ENCODE assay signal across 9 mouse cellular contexts in the genomic region with DNA sequence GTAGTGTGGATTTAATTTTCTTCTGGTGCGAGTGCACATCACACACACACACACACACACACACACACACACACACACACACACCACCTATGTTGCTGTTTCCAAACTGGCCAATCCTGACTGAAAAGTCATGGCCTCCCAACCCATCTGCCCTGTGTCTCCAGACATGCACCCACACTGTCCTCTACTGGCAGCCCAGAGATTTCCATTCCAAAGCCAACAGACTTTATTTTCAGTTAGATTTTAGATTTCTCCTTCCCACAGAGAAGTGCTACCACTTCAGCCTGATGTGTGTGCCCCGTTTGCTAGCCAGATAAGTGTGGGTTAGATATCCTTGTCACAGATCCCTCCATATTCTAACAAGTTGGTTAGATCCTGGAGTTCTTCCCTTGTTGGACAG. TPM values are rescaled to one million over a fixed set of nuclear protein-coding genes. Genes with fewer than 3 reads are reported as not detected.
DNase-seq lines count a peak whose midpoint lies in the region; ATAC-seq and TF ChIP-seq lines count a peak whose summit lies in the region.
"Had no signal": no experiment of that assay in that cellular context is flagged by ENCODE, and none has a peak within 500 bp of the region (broad histone marks: within the 10 kb centered on the region; RNA-seq: fewer than 3 reads in every experiment).

No protein-coding gene starts in this region.

- DNase-seq in hindbrain, postnatal 0 days (ENCODE audit: low spot score): peak; percentile 62
- no peak for DNase-seq in hindbrain, embryonic 14.5 days (ENCODE audit: low spot score)
- peak; percentile 53 to 59 for DNase-seq in B cell, adult 2 months
- peak; percentile 39 for DNase-seq in ZHBTc4 (ENCODE audit: low read depth, low spot score)
- DNase-seq in embryonic facial prominence, embryonic 10.5 days (ENCODE audit: low spot score): peak; percentile 32
- DNase-seq in naive thymus-derived CD4-positive, alpha-beta T cell, adult 2 months (ENCODE audit: low read depth): peak; percentile 30
- DNase-seq in urinary bladder, postnatal 4 days (ENCODE audit: low spot score in 2 of 2): no peak
- DNase-seq in limb, embryonic 10.5 days (ENCODE audit: low spot score): no peak

- no peaks in the 10 kb centered on the region for H3K36me3 ChIP-seq in hindbrain, postnatal 0 days (ENCODE audit: insufficient read depth, low read length)
- H3K36me3 ChIP-seq in hindbrain, embryonic 14.5 days (replicated peaks; ENCODE audit: control insufficient read depth, insufficient read depth): no peaks in the 10 kb centered on the region
- H3K36me3 ChIP-seq in embryonic facial prominence, embryonic 10.5 days (replicated peaks): no peaks in the 10 kb centered on the region
- no peaks in the 10 kb centered on the region for H3K36me3 ChIP-seq in limb, embryonic 10.5 days
- H3K36me3 ChIP-seq: limb, embryonic 13.5 days had no signal

- H3K4me1 ChIP-seq in hindbrain, postnatal 0 days (ENCODE audit: insufficient read depth, low read length): no peaks in the 10 kb centered on the region
- H3K4me1 ChIP-seq in hindbrain, embryonic 14.5 days (replicated peaks; ENCODE audit: control insufficient read depth, insufficient read depth, low read length): no peaks in the 10 kb centered on the region
- peaks cover 26% of the 10 kb centered on the region for H3K4me1 ChIP-seq in embryonic facial prominence, embryonic 10.5 days
- peaks cover 13% of the 10 kb centered on the region for H3K4me1 ChIP-seq in limb, embryonic 10.5 days

- no peaks in the 10 kb centered on the region for H3K27me3 ChIP-seq in hindbrain, postnatal 0 days (ENCODE audit: insufficient read depth, low read length)
- H3K27me3 ChIP-seq in hindbrain, embryonic 14.5 days (ENCODE audit: control insufficient read depth, insufficient read depth, low read length): no peaks in the 10 kb centered on the region
- no peaks in the 10 kb centered on the region for H3K27me3 ChIP-seq in embryonic facial prominence, embryonic 10.5 days (replicated peaks; ENCODE audit: low read depth, poor library complexity, severe bottlenecking)
- no peaks in the 10 kb centered on the region for H3K27me3 ChIP-seq in limb, embryonic 10.5 days (ENCODE audit: low read depth, poor library complexity, severe bottlenecking)
- H3K27me3 ChIP-seq: limb, embryonic 13.5 days had no signal

- ATAC-seq in hindbrain, postnatal 0 days: no peak
- ATAC-seq in hindbrain, embryonic 14.5 days (ENCODE audit: low FRiP score): no peak

- no peak overlapping the region for H3K9ac ChIP-seq in hindbrain, postnatal 0 days (replicated peaks; ENCODE audit: low read length)
- H3K9ac ChIP-seq in hindbrain, embryonic 14.5 days: no peak overlapping the region
- H3K9ac ChIP-seq: limb, embryonic 13.5 days had no signal

- no peak overlapping the region for H3K4me3 ChIP-seq in hindbrain, postnatal 0 days (ENCODE audit: low read length)
- no peak overlapping the region for H3K4me3 ChIP-seq in hindbrain, embryonic 14.5 days (replicated peaks; ENCODE audit: low read length)
- no peak overlapping the region for H3K4me3 ChIP-seq in embryonic facial prominence, embryonic 10.5 days
- no peak overlapping the region for H3K4me3 ChIP-seq in limb, embryonic 10.5 days
- H3K4me3 ChIP-seq: limb, embryonic 13.5 days had no signal

- WGBS in hindbrain, postnatal 0 days: 74% methylated on average over 2 of the region's 2 CpGs
- WGBS in hindbrain, embryonic 14.5 days: 74% methylated on average over 2 of the region's 2 CpGs
- WGBS in embryonic facial prominence, embryonic 10.5 days: 70% methylated on average over 2 of the region's 2 CpGs
- WGBS in limb, embryonic 10.5 days: 71% methylated on average over 2 of the region's 2 CpGs

- H3K4me2 ChIP-seq in hindbrain, postnatal 0 days (ENCODE audit: low read depth, low read length): no peak overlapping the region
- no peak overlapping the region for H3K4me2 ChIP-seq in hindbrain, embryonic 14.5 days (replicated peaks)
- H3K4me2 ChIP-seq: limb, embryonic 13.5 days had no signal

- no peak overlapping the region for H3K27ac ChIP-seq in hindbrain, postnatal 0 days
- H3K27ac ChIP-seq in hindbrain, embryonic 14.5 days: no peak overlapping the region
- H3K27ac ChIP-seq in embryonic facial prominence, embryonic 10.5 days (replicated peaks): no peak overlapping the region
- H3K27ac ChIP-seq in limb, embryonic 10.5 days: no peak overlapping the region
- H3K27ac ChIP-seq: limb, embryonic 13.5 days had no signal

- peak; percentile 84 for TF ChIP-seq CTCF in hindbrain, postnatal 0 days (IDR thresholded peaks at IDR 0.05; ENCODE audit: low read depth)

- H3K9me3 ChIP-seq in hindbrain, postnatal 0 days (ENCODE audit: low read length): no peaks in the 10 kb centered on the region
- H3K9me3 ChIP-seq in hindbrain, embryonic 14.5 days (ENCODE audit: control insufficient read depth, low read length): no peaks in the 10 kb centered on the region
- no peaks in the 10 kb centered on the region for H3K9me3 ChIP-seq in embryonic facial prominence, embryonic 10.5 days
- no peaks in the 10 kb centered on the region for H3K9me3 ChIP-seq in limb, embryonic 10.5 days (replicated peaks)
- H3K9me3 ChIP-seq: limb, embryonic 13.5 days had no signal

RNA-seq across cellular contexts. Expression of a gene that starts 59.8 kb away (rescaled TPM):
- total RNA-seq in hindbrain, postnatal 0 days (2014; rRNA removed): 11.5 and 15.6 TPM in 2 replicates
- polyA plus RNA-seq in hindbrain, postnatal 0 days (2015; fragmentation: Nextera tagmentation; extraction: Ambion mirVana): 6.0 and 6.2 TPM in 2 replicates
- 10.7 and 13.6 TPM in 2 replicates for polyA plus RNA-seq in hindbrain, embryonic 14.5 days (2014; fragmentation: Nextera tagmentation; extraction: Ambion mirVana)
- polyA plus RNA-seq in embryonic facial prominence, embryonic 10.5 days (2016; fragmentation: Nextera tagmentation; extraction: Ambion mirVana): 7.3 and 8.1 TPM in 2 replicates
- polyA plus RNA-seq in limb, embryonic 10.5 days (2016; fragmentation: Nextera tagmentation; extraction: Ambion mirVana): 5.3 and 6.8 TPM in 2 replicates

RNA-seq across cellular contexts. Expression of a gene that starts 59.8 kb away (rescaled TPM):
- total RNA-seq in hindbrain, postnatal 0 days (2014; rRNA removed): 40.1 and 44.1 TPM in 2 replicates
- 241 and 256 TPM in 2 replicates for polyA plus RNA-seq in hindbrain, postnatal 0 days (2015; fragmentation: Nextera tagmentation; extraction: Ambion mirVana)
- polyA plus RNA-seq in hindbrain, embryonic 14.5 days (2014; fragmentation: Nextera tagmentation; extraction: Ambion mirVana): 204 and 214 TPM in 2 replicates
- 165 and 169 TPM in 2 replicates for polyA plus RNA-seq in embryonic facial prominence, embryonic 10.5 days (2016; fragmentation: Nextera tagmentation; extraction: Ambion mirVana)
- polyA plus RNA-seq in limb, embryonic 10.5 days (2016; fragmentation: Nextera tagmentation; extraction: Ambion mirVana): 166 and 173 TPM in 2 replicates

Comparison
In these comparisons a context has a peak if more than half of its experiments do, and no peak if none do; other contexts are left out.
1. DNase-seq: peak in hindbrain, postnatal 0 days (single experiment), B cell, adult 2 months (2 of 2), ZHBTc4 (single experiment), embryonic facial prominence, embryonic 10.5 days (single experiment) and naive thymus-derived CD4-positive, alpha-beta T cell, adult 2 months (single experiment); none in hindbrain, embryonic 14.5 days (single experiment), urinary bladder, postnatal 4 days (0 of 2) and limb, embryonic 10.5 days (single experiment).